Comparison of ENCODE assay signal across 27 mouse cellular contexts in genomic region chr7:119887887-119888286, GRCm38 (mm10). TPM values are rescaled to one million over a fixed set of nuclear protein-coding genes. Genes with fewer than 3 reads are reported as not detected.
A peak's percentile ranks its signal among the peaks of the same experiment; 100 is the strongest.
DNase-seq lines count a peak whose midpoint lies in the region; ATAC-seq and TF ChIP-seq lines count a peak whose summit lies in the region.
"Had no signal": no experiment of that assay in that cellular context is flagged by ENCODE, and none has a peak within 500 bp of the region (broad histone marks: within the 10 kb centered on the region; RNA-seq: fewer than 3 reads in every experiment).

No protein-coding gene starts in this region.

- no peaks in the 10 kb centered on the region for H3K27me3 ChIP-seq in Patski
- H3K27me3 ChIP-seq: forebrain, embryonic 15.5 days; heart, embryonic 13.5 days; kidney, embryonic 15.5 days; liver, embryonic 12.5 days; neural tube, embryonic 13.5 days had no signal

- in situ Hi-C loops in Patski (cut with MboI; ENCODE audit: low pct_unique_long_range_greater_than_20kb): no loop called here

- POLR2A ChIA-PET in Patski (lab: Charles Lee): no interaction called here

- peak; percentile 84 for ATAC-seq in Patski
- no peak for ATAC-seq in megakaryocyte-erythroid progenitor cell, adult 5-6 weeks (replicated peaks; ENCODE audit: low FRiP score, low TSS enrichment, poor library complexity, severe bottlenecking)
- ATAC-seq: activated CD4-positive, CD25-positive, alpha-beta regulatory T cell, adult 4 months; forebrain, embryonic 15.5 days; hindbrain, embryonic 16.5 days; liver, embryonic 12.5 days; midbrain, embryonic 16.5 days had no signal

- intact Hi-C loops in heart, postnatal 14 days (cut with DNase I): no loop called here
- intact Hi-C loops in heart, postnatal 25 days (cut with DNase I): no loop called here

- no peak for TF ChIP-seq CTCF in Patski (IDR thresholded peaks at IDR 0.05)

- peak; percentile 41 for DNase-seq in 416B (ENCODE audit: low read depth)
- DNase-seq in Patski (ENCODE audit: low read depth, low spot score): no peak
- DNase-seq in fibroblast of lung, adult 2 months (ENCODE audit: low read depth): peak; percentile 62
- DNase-seq in heart, postnatal 14 days: no peak
- DNase-seq in heart, postnatal 25 days (ENCODE audit: low spot score): no peak
- no peak for DNase-seq in adrenal gland, adult 18-20 months (ENCODE audit: low spot score in 2 of 2)
- DNase-seq: adrenal gland, postnatal 10 days; cerebellum, adult 18-20 months; cerebellum, postnatal 14 days; gastrocnemius, adult 2 months; heart, postnatal 10 days; kidney, adult 18-20 months; kidney, postnatal 25 days; left cerebral cortex, postnatal 4 days; lung, adult 2 months; lung, postnatal 10 days; right cerebral cortex, postnatal 4 days; thymus, postnatal 4 days had no signal

- CTCF ChIA-PET in Patski (lab: Charles Lee): interaction anchor here (1.5 kb wide), 1 partner anchor 210 kb away, joined by 3 read pairs; no protein-coding TSS in a partner anchor

RNA-seq across cellular contexts. Expression of gene Lyrm1, which starts 7.8 kb away (rescaled TPM):
- 10.3 TPM for polyA plus RNA-seq in Patski (2021)
- total RNA-seq in heart, postnatal 14 days (2021): 1 to 10 TPM; 6.9 to 7.6 TPM
- 1 to 10 TPM; 7.8 to 8.1 TPM for total RNA-seq in heart, postnatal 25 days (2021)
- total RNA-seq in megakaryocyte-erythroid progenitor cell, adult 5-6 weeks (2014; fragmentation: Nextera tagmentation): 3.0 and 5.2 TPM in 2 replicates
- total RNA-seq in megakaryocyte-erythroid progenitor cell, adult 5-6 weeks (2017): 1.8 TPM in 1 of 2 replicates, not detected in the other
- total RNA-seq in adrenal gland, adult 18-20 months (2021): 1 to 10 TPM; 7.4 to 8.9 TPM

RNA-seq across cellular contexts. Expression of gene Dcun1d3, which starts 8.2 kb away (rescaled TPM):
- 10.2 TPM for polyA plus RNA-seq in Patski (2021)
- 10 to 100 TPM; 12.7 to 14.2 TPM for total RNA-seq in heart, postnatal 14 days (2021)
- total RNA-seq in heart, postnatal 25 days (2021): 10 to 100 TPM; 10.9 to 15.1 TPM
- 0.94 and 2.5 TPM in 2 replicates for total RNA-seq in megakaryocyte-erythroid progenitor cell, adult 5-6 weeks (2014; fragmentation: Nextera tagmentation)
- total RNA-seq in megakaryocyte-erythroid progenitor cell, adult 5-6 weeks (2017): 2.2 and 4.7 TPM in 2 replicates
- total RNA-seq in adrenal gland, adult 18-20 months (2021): 10 to 100 TPM; 39.2 to 43.1 TPM

Comparison
In these comparisons a context has a peak if more than half of its experiments do, and no peak if none do; other contexts are left out.
1. DNase-seq: peak in 416B (single experiment) and fibroblast of lung, adult 2 months (single experiment); none in Patski (single experiment), heart, postnatal 14 days (0 of 2), heart, postnatal 25 days (single experiment) and adrenal gland, adult 18-20 months (0 of 2).